Mouse (Mus musculus) limb, embryonic 10.5 days (tissue): Measurements from ENCODE around the gene Kalrn. TPM values are rescaled to one million over a fixed set of nuclear protein-coding genes. Genes with fewer than 3 reads are reported as not detected.
A peak's percentile ranks its signal among the peaks of the same experiment; 100 is the strongest.

Experiments used
- DNase-seq: peaks from one replicate; pipeline ENCODE4 v3.0.0-alpha.2; 2017; ENCODE audit warnings: low spot score
- H3K27ac ChIP-seq: fragments of 300-500 bp; sonication (generic); 2 replicates; pipeline ENCODE4 v1.5.1; 2016; ENCODE audit warnings: mild to moderate bottlenecking
- H3K27me3 ChIP-seq: fragments of 300-500 bp; sonication (generic); 2 replicates; pipeline ENCODE4 v1.6.1; 2016; ENCODE audit warnings: low read depth, mild to moderate bottlenecking; ENCODE audit not compliant: poor library complexity, severe bottlenecking
- H3K36me3 ChIP-seq: fragments of 300-500 bp; sonication (generic); 2 replicates; pipeline ENCODE4 v1.6.1; 2016; ENCODE audit warnings: mild to moderate bottlenecking, moderate library complexity
- H3K4me1 ChIP-seq: fragments of 300-500 bp; sonication (generic); 2 replicates; pipeline ENCODE4 v1.6.1; 2016
- H3K4me3 ChIP-seq: fragments of 300-500 bp; sonication (generic); 2 replicates; pipeline ENCODE4 v1.5.1; 2016; ENCODE audit warnings: mild to moderate bottlenecking, moderate library complexity
- H3K9me3 ChIP-seq: fragments of 300-500 bp; sonication (generic); replicated peaks from 2 replicates; pipeline ENCODE4 v1.6.1; 2016; ENCODE audit warnings: mild to moderate bottlenecking
- WGBS: fragments of 180-500 bp; shearing (Covaris S2); methylation state at CpG from one replicate; pipeline ENCODE4 v1.1.7; 2016; 5-methylcytosine and 5-hydroxymethylcytosine counted together
- polyA plus RNA-seq: library from polyadenylated mRNA; unstranded; fragments of >200 nt; fragmentation: Nextera tagmentation; extraction: Ambion mirVana; gene quantifications from 2 replicates; pipeline ENCODE4 v1.2.1, GENCODE M21; 2016

Gene Kalrn
- polyA plus RNA-seq, 1 experiment from 2014 or later, result 8.3 TPM

DNA sequence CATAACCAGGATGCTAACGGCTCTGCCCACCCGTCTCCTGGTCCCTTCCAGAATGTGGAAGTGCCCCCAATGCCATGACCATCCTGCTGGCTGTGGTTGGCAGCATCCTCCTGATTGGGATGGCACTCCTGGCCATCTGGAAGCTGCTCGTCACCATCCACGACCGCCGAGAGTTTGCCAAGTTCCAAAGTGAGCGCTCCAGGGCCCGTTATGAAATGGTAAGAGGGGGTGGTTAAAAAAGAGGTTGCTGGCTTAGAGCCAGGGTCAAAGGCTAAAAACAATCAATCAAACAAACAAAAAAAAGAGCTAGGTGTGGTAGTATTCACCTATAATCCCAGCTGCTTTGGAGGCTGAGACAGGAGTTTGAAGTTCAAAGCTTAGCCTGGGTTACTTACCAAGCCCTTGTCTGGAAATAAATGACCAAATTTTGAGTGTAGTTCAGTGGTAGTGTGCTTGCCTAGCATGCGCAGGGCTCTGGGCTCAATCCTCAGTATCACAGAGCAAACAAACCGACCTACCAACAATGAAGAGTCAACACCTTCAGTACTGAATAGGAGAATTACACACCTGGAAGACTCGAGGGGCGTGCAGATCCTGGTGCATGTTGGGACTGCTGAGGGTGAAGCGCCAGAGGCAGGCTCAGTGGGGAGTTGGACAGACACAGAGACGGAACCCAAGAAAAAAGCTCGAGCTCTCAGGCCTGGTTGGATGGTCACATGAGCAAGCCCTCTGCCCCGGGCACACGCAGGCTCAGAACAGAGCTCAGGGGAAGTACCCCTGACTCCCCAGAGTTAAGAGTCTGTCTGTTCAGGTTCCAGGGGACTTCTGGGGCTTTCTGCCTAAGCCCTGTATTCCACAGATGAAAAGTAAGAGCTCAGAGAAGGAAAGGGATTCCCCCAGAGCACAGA, 625.4 kb downstream of the Kalrn start:
- peak overlapping the region; percentile 19 for H3K27ac ChIP-seq
- DNase-seq, result peak; percentile 27
- peaks cover 45% of the 10 kb centered on the region for H3K4me1 ChIP-seq
- H3K4me3 ChIP-seq, result no peak overlapping the region
- H3K27me3 ChIP-seq, result no peaks in the 10 kb centered on the region
- no peaks in the 10 kb centered on the region for H3K9me3 ChIP-seq
- peaks cover 65% of the 10 kb centered on the region for H3K36me3 ChIP-seq
- 89% methylated on average over 17 of the region's 17 CpGs for WGBS

DNA sequence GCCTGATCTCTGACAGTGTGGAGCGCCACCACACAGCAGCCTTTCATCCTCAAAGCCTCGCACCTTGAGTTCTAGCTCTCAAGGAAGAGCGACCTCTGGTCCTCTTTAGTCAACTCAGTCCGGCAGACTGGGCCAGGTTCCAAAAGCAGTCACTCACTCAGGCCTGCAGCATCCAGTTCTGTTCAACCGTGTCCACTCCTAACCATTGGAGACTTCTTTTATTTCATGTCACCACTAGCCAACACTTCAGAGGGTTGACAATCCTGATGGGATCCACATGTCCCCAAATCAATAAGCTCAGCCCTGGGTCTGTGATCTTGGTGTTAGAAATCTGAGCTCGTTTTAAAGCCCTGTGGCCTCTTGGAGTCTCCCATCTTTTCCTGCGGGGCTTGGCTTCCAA, 627.3 kb downstream of the Kalrn start:
- H3K27ac ChIP-seq, result peak overlapping the region; percentile 80
- 49% methylated on average over 7 of the region's 7 CpGs for WGBS
- DNase-seq, result no peak
- H3K4me1 ChIP-seq, result peaks cover 64% of the 10 kb centered on the region
- peaks cover 70% of the 10 kb centered on the region for H3K36me3 ChIP-seq
- no peaks in the 10 kb centered on the region for H3K9me3 ChIP-seq
- H3K27me3 ChIP-seq, result no peaks in the 10 kb centered on the region
- H3K4me3 ChIP-seq, result no peak overlapping the region

DNA sequence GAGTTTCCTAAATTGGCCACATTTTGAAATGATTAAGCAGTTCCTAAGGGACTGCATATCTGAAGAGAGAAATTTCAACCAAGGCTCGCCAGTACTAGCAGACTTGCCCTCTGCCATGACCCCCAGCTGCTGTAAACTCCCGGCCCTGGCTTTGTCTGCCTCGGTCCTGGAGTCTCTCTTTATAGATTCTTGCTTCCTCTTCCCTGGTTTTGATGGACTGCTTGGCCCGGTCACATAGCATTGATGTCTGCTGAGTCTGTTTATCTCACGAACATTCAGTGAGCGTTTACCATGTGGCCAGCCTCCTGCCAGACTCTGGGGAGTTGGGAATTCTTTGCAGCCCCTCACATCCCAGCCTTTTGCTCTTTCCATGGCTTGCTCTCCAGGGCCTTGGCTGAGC, 628.6 kb downstream of the Kalrn start:
- WGBS, result 12% methylated on average over 6 of the region's 6 CpGs
- no peak for DNase-seq

DNA sequence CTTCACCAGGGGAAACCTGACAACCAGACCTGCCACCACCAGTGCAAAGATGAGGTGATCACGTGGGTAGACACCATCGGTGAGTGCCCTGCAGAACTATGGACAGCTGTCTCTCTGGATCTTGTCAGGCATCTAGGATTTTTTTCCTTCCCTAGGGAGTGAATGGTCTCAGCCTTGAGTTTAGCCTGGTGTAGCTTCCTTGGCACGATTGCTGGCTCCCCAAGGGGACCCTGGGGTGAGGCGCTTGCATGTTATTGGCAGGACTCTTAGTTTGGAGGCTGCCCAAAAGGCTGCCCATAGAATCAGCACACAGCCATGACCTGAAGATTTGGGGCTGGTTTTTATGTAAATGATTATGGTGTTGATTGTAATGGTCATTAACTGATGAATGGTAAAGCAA, 629.2 kb downstream of the Kalrn start:
- WGBS, result 87% methylated on average over 4 of the region's 4 CpGs
- 0 out of 2 replicates have a peak overlapping the region, but pooled peaks have one; percentile 30 for H3K27ac ChIP-seq
- peaks cover 83% of the 10 kb centered on the region for H3K4me1 ChIP-seq
- DNase-seq, result no peak
- H3K4me3 ChIP-seq, result no peak overlapping the region
- no peaks in the 10 kb centered on the region for H3K9me3 ChIP-seq
- peaks cover 62% of the 10 kb centered on the region for H3K36me3 ChIP-seq
- H3K27me3 ChIP-seq, result no peaks in the 10 kb centered on the region

More for the DNA sequence above, 628.6 kb downstream of the Kalrn start:
- Histone ChIP-seq H3K4me3 (no peak overlapping the region), H3K9me3 (no peaks in the 10 kb centered on the region), H3K4me1 (peaks cover 76% of the 10 kb centered on the region), H3K36me3 (peaks cover 69% of the 10 kb centered on the region), H3K27ac (peak overlapping the region; percentile 80), H3K27me3 (no peaks in the 10 kb centered on the region)

DNA sequence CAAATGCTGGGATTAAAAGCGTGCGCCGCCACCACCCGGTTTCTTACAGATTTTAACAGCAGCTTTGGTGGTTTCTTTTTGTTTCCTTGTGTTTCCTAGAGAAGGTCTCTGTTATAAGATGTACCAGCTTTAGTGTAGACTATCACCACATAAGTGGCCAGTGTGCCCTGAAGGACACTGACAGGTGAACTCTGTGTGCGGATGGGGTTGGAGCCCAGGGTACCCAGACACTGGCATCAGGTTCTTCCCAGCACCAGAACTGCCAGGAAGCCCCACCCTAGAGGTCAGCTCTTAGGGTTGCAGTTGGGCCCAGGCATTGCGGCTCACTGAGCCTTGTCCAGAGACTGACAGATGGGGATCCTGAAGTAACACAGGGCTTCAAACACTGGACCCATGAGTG, 629.9 kb downstream of the Kalrn start:
- Histone ChIP-seq H3K27ac (peak overlapping the region; percentile 71; the same call in 1 of the 2 replicates), H3K36me3 (peaks cover 55% of the 10 kb centered on the region), H3K9me3 (no peaks in the 10 kb centered on the region), H3K4me3 (no peak overlapping the region), H3K4me1 (peaks cover 90% of the 10 kb centered on the region), H3K27me3 (no peaks in the 10 kb centered on the region)
- DNase-seq, result no peak
- WGBS, result 93% methylated on average over 6 of the region's 6 CpGs

DNA sequence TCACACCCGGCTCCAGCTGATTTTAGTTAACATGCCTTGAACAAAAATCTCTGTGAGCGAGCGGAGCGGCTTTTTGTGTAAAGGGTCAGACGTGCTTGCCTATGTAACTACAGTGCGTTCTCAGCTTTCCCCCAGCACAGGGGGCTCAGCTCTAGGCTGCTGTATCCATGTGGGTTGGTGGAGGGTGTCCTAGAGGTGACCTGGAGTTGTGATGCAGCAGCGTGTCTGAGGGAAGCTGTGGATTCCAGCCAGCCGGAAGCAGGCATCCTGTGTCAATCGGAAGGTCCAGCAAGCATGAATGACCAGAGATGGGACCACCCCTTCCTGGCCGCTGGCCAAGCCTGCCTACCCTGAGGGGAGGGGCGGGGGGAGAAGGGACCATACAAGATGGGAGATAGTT, 631.0 kb downstream of the Kalrn start:
- H3K27ac ChIP-seq, result peak overlapping the region; percentile 71

DNA sequence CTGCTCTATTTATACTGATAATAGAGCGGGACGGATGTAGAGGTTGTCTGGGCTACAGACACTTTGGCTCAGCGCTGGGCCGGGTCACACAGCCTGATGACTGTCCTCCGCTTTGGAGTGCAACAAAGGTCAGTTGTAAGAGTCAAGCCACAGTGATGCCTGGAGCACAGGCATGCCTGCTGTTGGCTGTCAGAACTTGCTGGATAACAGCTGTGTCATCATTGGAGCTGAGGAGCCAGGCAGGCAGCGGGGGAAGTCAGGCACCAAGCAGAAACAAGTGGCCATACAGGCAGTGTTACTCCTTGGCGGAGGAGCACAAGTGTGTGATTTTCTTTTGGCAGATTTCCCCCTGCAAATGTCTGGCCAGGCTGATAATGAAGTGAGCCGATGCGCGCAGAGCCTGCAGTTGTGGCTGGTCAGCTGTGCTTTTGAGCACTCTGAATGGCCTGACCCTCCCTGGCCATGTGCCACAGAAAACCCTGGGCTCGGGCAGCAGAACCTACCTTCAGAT, 632.0 kb downstream of the Kalrn start:
- H3K36me3 ChIP-seq, result peaks cover 41% of the 10 kb centered on the region
- no peaks in the 10 kb centered on the region for H3K9me3 ChIP-seq
- H3K27me3 ChIP-seq, result no peaks in the 10 kb centered on the region
- H3K27ac ChIP-seq, result peak overlapping the region; percentile 71
- no peak overlapping the region for H3K4me3 ChIP-seq
- no peak for DNase-seq
- WGBS, result 76% methylated on average over 11 of the region's 11 CpGs
- peaks cover 88% of the 10 kb centered on the region for H3K4me1 ChIP-seq

More for the DNA sequence above, 631.0 kb downstream of the Kalrn start:
- no peak overlapping the region for H3K4me3 ChIP-seq
- DNase-seq, result peak; percentile 56
- no peaks in the 10 kb centered on the region for H3K9me3 ChIP-seq
- H3K36me3 ChIP-seq, result peaks cover 47% of the 10 kb centered on the region
- no peaks in the 10 kb centered on the region for H3K27me3 ChIP-seq
- 56% methylated on average over 11 of the region's 11 CpGs for WGBS
- peaks cover 98% of the 10 kb centered on the region for H3K4me1 ChIP-seq

DNA sequence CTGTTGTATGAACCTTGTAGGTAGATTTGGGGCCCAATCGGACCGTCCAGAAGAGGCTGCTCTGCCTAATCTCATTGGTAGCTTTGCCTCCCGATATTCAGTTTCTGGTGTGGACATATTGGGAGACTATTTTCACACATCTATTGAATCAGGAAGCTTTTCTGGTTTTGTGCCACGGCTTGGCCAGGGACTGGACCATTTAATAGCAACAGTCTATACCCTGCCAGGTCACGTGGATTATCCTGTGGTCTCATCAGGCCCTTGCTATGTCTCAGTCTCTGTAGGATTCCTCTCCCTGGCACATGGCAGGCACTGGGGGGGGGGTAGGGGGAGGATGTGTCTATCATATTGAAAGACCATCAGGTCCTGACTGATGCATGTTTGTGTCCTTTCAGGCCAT, 633.2 kb downstream of the Kalrn start:
- peaks cover 76% of the 10 kb centered on the region for H3K4me1 ChIP-seq
- no peaks in the 10 kb centered on the region for H3K27me3 ChIP-seq
- no peak overlapping the region for H3K4me3 ChIP-seq
- WGBS, result 87% methylated on average over 5 of the region's 5 CpGs
- H3K27ac ChIP-seq, result peak overlapping the region; percentile 71
- DNase-seq, result no peak
- no peaks in the 10 kb centered on the region for H3K9me3 ChIP-seq
- H3K36me3 ChIP-seq, result peaks cover 37% of the 10 kb centered on the region

DNA sequence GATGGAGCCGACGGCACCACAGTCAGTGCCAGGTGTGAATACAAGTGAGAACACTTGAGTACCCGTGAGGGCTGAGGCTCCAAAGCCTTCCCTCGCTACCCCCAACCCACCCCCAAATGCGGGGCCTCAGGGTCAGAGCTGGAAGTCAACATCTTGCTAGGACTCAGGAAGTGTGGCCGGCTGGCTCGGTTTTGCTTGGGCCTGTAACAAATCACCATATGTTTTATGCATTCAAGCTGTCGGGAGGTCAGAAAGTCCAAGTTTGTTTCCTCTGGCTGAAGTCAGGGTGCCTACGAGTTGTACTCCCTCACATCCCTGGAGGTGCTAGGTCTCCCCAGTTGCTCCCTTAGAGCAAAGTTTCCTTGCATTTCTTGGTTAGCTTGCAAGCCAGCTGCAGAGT, 633.7 kb downstream of the Kalrn start:
- Histone ChIP-seq H3K4me3 (no peak overlapping the region), H3K27ac (peak overlapping the region; percentile 71), H3K36me3 (peaks cover 37% of the 10 kb centered on the region), H3K9me3 (no peaks in the 10 kb centered on the region), H3K4me1 (peaks cover 76% of the 10 kb centered on the region), H3K27me3 (no peaks in the 10 kb centered on the region)
- WGBS, result 30% methylated on average over 9 of the region's 9 CpGs
- DNase-seq, result peak; percentile 55

DNA sequence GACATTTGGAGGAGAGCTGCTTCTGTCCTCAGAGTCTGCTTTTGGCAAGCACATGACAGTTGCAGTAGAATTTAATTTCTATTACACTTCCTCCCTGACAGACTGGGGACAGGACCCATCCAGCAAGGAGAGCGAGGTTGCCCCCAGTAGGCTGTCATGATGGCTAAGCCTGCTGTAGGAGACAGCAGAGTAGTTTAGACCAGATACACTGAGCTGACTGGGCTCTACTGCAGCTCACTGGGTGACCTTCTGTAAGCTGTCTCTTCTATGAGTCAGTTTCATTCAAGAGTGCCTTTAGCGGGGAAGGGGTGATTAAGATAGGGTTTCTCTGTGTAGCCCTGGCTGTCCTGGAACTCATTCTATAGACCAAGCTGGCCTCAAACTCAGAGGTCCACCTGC, 634.2 kb downstream of the Kalrn start:
- no peaks in the 10 kb centered on the region for H3K27me3 ChIP-seq
- peaks cover 76% of the 10 kb centered on the region for H3K4me1 ChIP-seq
- H3K4me3 ChIP-seq, result no peak overlapping the region
- H3K36me3 ChIP-seq, result peaks cover 37% of the 10 kb centered on the region
- DNase-seq, result no peak
- H3K27ac ChIP-seq, result peak overlapping the region; percentile 71
- no peaks in the 10 kb centered on the region for H3K9me3 ChIP-seq
- WGBS, result 86% methylated on average over 2 of the region's 2 CpGs

DNA sequence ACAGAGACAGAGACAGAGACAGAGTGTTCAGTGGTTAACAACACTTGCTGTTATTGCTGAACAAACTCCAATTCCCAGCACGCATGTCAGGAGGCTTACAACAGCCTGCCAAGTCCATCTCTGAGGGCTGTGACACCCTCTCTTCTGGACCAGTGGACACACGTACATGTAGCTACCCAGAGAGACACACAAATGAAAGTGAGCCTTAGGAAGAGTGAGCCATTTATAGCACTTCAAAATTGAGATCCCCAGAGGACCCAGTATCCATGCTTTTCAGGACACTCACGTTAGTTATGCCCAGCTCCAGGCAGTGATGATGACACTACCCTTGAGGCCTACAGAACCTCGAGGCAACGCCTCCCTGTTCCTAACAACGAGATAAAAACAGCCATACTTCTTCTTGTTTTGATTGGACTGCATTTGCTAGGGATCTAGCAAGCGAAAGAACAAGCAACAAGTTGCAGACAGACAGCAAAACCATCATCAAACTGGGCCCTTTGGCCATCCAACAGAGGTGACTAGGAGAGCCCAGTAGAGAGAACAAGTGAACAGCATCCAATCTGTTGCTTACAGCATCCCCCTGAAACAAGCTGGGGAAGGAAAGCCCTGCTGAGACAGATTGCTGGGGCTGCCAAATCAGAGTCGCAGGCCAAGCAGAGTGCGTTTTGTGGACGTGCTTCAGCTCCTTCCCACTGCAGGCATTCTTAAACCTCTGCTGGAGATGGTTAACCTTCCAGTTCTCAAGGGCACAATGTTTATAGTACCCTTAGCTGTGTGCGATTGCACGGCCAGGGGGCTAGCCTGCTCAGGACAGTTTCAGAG, 634.8 kb downstream of the Kalrn start:
- no peak for DNase-seq
- no peaks in the 10 kb centered on the region for H3K9me3 ChIP-seq
- H3K27ac ChIP-seq, result peak overlapping the region; percentile 71
- H3K4me3 ChIP-seq, result no peak overlapping the region
- 71% methylated on average over 12 of the region's 12 CpGs for WGBS
- peaks cover 37% of the 10 kb centered on the region for H3K36me3 ChIP-seq
- no peaks in the 10 kb centered on the region for H3K27me3 ChIP-seq
- H3K4me1 ChIP-seq, result peaks cover 76% of the 10 kb centered on the region

DNA sequence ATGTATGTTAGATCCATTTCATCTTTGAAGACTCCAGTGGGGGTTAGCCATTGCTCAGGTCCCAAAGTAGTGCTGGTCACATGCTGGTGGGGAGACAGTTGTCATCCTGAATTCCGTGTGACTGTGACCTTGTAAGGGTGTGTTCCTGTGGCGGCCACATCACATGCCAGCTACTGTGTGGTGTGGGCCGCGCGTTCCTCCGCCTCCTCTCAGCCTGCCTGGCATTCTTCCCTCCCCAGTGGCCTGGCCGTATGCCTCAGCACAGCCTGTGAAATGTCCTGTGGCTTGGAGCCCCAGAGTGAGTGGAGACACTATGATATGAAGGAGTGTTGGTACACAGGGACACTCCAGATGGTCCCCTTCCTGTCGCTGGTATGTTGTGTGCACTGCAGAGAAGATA, 635.8 kb downstream of the Kalrn start:
- no peaks in the 10 kb centered on the region for H3K9me3 ChIP-seq
- 92% methylated on average over 8 of the region's 8 CpGs for WGBS
- no peak overlapping the region for H3K27ac ChIP-seq
- peaks cover 34% of the 10 kb centered on the region for H3K36me3 ChIP-seq
- peaks cover 68% of the 10 kb centered on the region for H3K4me1 ChIP-seq
- no peak overlapping the region for H3K4me3 ChIP-seq
- DNase-seq, result no peak
- no peaks in the 10 kb centered on the region for H3K27me3 ChIP-seq

DNA sequence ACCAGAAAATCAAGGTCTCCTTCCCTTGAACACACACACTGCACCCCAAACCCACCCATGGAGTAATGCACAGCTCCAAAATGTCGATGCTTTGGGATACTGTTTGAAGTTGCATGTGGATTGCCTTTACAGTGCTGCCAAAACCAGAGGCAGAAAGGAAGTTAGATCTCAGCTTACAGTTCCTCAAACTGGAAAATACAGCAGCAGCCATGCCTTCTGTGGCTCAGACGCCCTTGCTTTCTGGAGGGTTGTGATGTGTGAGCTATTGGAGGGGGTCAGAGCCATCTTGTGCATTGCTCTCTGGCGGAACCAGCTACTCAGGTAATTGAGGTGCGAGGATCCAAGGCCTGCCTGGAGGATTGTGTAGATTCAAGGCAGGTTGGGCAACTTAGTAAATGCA, 636.4 kb downstream of the Kalrn start:
- DNase-seq, result no peak
- Histone ChIP-seq H3K4me1 (peaks cover 61% of the 10 kb centered on the region), H3K9me3 (no peaks in the 10 kb centered on the region), H3K4me3 (no peak overlapping the region), H3K27me3 (no peaks in the 10 kb centered on the region), H3K27ac (no peak overlapping the region), H3K36me3 (peaks cover 38% of the 10 kb centered on the region)
- WGBS, result 91% methylated on average over 4 of the region's 4 CpGs
